Mouse (Mus musculus): ENCODE data around the gene Parn.

The Parn gene

DNA sequence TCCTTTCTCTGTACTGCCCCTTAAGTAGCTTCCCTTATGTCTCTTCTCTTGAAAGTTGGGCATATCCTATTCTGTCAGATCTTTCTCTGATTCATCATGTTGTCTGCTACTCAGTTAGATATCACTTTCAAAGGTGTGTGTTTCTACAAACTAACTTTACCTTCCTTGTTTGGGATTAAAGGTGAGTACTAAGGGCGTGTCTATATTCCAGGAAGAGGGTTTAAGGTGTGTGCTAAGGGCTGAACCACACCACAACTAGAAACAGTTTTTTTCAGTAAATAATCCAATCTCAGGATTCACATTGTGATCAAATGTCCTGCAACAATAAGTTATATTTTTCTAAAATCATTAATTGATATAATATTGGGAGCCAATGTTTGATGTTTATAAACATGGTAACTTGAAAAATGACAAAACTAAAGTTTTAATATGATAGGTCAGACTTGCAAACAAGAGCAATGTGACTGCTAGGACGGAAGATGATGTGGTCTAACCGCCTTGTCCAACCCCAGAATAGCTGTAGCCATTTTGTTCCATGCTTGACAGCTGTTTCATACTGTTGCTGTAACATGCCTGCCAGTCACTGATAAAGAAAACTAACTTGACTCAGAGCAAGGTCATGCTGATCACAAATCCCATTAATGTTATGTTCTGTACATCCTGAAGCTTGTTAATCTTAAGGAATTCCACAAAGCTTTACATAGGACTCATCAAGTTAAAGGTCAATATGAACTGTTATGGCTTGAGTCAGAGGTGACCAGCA lies 46.0 kb downstream of the Parn start:
- DNase-seq (ENCODE audit: low spot score), result no peak

DNA sequence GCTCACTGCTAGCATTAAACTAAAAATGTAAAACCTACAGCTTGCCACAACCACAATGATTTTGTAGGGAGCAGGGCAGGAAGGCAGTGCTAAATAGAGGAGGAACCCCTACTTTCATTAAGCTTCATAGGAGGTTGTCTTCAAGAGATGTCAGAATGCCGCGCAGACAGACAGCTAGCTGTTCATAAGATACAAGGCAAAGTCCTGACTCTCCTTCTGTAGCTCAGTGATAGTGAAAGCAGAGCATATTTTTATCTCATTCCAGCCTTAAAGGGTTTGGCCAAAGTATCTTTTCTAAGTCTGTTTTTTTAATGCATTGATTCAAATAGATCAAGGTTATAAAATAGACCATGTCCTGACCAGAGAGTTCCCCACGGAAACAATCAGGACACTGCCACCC lies 47.8 kb downstream of the Parn start:
- no peak for DNase-seq (ENCODE audit: low spot score)

DNA sequence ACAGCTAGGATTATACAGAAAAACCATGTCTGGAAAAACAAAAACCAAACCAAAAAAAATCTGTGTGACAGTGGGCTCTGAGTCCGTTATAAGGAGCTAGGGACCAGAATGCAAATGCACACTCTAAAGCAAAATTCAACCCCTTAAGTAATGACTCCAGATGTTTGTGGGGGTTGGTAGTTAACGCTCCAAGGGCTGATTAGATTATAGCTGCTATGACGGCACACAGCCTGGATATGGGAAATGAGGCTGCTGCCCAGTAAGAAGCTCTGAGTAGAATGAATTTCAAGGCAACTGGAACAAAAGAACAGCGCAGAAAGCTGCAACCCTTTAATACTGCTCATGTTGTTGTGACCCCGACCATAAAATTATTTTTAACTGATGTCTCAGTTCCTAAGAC lies 52.7 kb downstream of the Parn start:
- DNase-seq (ENCODE audit: low spot score), result no peak

DNA sequence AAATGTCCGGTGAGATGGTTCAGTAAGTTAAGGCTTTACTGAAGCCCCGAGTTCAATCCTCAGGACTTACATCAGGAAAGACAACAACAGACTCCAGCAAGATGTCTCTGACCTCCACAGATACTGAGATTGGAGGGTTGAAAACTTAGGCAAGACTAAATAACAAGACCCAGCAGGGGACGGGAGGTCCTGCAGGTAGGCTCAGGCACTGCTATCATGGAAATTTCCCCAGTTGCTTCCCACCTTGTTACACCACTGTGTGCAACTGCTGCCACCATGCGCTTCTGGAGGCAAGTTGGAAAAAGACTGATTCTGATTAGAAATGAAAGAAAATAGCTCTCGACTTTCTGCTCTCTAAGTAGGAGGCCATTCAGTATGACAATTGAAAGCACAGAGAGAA lies 55.4 kb downstream of the Parn start:
- no peak for DNase-seq (ENCODE audit: low spot score)

DNA sequence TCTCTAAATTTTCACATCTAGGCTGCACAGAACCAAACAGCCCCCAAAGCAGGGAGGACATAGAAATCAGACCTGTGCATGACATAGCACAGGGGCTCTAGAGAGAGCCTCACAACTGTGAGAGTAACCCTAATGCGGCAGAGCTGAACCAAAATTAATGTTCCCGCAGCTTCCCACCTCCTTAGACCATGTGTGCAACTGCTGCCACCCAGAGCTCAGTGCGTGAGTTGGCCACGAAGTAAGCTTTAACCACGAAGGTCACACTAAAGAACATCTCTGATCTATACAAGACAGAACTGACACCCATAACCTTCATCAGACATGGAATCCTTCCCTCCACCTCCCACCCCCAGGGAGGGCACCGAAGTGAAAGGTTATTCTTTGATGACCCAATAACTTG lies 55.9 kb downstream of the Parn start:
- no peak for DNase-seq (ENCODE audit: low spot score)

DNA sequence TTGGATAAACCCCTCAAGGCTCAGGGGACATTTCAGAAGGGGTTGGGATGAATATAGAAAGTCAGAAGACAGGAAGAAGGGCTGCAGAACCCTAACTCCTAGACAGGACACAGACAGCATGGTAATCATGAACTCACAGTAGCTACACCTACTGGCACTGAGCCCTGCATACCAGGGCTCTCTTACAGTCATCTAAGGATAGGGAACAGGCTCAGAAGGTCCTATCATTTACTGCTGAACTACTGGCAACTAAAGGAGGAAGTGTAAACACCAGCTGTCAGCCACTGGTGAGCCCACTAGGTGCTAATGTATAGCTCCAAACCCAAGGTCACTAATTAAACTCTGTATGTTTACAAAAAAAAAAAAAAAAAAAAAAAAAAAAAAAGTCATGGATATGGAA lies 56.6 kb downstream of the Parn start:
- DNase-seq (ENCODE audit: low spot score), result no peak

DNA sequence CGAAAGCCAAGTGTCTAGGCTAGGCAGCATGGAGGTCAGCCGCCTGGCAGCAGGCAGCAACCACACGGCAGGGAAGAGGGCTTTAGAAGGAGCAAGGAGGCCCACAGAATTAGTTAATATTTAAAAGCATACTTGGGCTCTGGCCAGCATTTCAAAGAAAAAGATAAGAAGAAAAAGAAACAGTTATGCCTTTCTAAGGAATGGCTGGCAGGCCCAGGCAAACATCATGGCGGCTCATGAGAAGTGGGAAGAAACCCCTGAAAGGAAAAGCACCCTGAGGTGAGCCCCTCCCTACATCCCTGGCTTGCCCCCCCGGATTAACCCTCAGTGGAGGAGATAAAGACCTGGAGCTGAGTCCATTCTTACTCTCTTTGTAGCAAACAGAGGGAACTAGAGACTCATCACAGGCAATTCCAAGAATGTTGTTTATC lies 57.0 kb downstream of the Parn start:
- DNase-seq (ENCODE audit: low spot score), result peak; percentile 48

DNA sequence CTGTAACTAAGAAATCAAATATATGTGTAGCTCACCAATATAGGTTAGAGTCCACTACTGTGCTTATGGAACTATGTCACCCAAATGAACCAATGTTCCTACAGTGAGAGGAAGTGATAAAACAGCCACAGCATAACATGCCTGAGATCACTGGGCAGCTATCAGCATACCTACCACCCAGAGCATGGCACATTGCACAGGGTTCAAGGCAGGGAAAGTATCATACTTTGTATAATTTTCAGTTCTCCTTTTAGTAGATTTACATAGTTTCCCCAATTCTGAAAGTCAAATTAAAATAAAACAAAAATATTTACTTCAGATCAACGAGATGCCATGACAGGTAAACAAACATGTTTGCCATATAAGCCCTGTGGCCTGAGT lies 59.3 kb downstream of the Parn start:
- DNase-seq (ENCODE audit: low spot score), result no peak

DNA sequence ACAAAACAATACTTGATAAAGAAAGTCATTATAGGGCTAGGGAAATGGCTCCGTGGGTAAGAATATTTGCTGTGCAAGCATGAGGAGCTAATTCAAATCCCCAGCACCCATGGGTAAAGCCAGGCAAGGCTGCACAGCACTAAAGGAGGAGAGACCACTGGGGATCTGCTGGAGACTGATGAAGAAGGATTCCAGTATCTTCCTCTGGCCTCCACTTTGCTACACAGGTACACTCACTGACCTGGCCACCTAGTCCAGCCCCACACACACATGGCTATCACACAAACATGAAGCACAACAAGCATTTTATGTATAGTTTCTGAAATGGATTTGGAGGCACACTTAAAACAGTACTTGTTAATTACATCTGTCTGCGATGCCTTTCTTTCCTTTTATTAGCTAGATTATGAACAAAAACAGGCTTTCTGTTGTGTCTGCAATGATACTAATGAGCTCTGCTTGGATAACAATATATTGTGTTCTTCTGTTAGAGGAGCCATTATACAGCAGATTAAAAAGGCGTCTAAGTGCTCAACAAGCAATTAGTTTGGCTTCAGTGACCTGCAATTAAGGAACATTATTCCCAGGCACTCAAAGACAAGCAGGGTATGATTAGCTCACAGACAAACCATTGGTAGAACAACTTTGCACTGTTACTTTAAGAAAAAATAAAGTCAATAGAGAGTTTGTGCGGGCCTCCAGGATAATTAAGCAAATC lies 59.8 kb downstream of the Parn start:
- DNase-seq (ENCODE audit: low spot score), result no peak

DNA sequence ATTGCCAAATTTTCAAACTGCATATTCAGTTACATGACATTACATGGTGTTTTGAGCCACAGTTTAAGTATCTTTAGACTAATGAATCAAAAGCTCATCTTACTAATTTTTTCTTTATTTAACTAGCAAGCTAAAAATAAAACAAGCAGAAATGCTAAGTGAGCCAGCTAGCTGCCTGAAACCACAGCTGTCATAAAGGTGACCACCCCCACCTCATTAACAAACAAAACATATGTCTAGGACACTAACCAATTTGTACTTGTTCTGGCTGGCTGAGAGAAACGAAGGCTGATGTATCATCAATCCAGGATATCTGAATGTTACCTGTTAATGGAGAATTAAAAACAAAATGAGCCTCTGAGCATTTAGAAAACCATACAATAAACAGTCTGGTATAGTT lies 65.2 kb downstream of the Parn start:
- DNase-seq (ENCODE audit: low spot score), result no peak

DNA sequence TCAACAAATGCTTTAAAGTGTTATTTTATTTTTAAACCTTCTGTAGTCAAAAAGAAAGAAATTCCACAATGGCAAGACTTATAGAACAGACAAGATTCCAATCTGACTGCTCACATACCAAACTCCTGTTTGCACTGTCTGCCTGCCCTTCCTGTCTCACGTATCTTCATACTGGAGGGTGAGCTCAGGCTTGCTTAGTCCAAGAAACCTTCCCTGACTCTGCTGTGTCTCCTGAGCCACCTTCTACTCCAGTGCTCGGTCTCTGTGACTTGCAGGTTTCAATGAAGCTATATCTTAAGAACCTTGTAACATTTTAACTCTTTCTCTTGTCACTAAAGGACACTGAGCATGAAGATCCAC lies 78.9 kb downstream of the Parn start:
- DNase-seq (ENCODE audit: low spot score), result no peak

DNA sequence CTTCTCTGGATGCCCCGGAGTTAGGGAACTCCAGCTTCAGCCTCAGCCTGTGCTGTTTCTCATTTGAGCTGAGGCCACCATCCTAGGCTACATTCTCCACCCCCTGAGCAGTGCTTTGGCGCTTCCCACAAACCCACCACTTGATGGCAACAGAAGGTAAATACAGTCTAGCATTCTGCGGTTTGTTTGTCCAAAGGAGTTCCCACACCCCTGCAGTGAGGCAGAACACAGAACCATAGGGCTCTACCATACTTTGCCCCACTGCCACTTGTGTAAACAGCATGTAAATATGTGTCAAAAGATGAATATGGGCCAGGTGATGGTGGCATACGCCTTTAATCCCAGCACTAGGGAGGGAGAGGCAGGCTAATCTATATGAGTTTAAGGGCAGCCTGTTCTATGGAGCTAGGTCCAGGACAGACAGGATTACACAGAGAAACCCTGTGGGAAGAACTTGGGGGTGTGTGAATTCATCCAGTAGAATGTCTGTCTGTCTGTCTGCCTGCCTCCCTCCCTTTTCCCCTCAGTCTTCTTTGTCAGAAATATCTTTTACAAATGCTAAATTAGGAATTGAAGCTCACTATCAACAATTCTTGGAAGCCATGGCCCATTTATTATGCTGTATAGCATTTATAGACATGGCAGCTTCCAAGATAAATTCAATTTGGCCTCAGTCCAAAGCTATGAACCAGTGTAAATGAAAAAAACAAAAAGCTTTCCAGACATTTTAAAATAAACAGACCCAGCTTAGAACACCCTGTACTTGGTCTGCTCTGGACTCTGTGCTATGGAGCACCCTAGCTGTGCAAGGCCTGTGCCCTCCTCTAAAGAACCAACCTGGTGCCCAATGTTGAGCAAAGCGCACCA lies 79.6 kb downstream of the Parn start:
- peak; percentile 33 for DNase-seq (ENCODE audit: low spot score)

DNA sequence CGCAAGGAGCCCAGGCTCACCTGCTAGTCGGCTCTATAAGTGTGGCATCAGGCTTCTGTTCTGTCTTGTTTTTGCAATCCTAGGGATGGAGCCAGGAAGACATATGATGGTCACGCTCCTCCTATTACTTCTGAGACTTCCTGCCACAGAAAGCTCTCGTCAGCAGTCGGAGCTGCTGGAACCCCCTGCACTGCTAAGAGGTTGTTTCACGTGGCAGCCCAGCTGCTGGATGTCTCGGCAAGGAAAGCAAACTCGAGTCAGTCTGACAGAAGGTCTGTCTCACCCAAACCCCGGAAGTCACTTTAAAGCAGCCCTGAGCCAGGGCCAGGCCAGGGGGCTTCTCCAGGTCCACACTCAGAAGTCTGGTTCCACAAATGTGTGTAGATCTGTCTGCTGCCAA lies 82.7 kb downstream of the Parn start:
- no peak for DNase-seq (ENCODE audit: low spot score)

DNA sequence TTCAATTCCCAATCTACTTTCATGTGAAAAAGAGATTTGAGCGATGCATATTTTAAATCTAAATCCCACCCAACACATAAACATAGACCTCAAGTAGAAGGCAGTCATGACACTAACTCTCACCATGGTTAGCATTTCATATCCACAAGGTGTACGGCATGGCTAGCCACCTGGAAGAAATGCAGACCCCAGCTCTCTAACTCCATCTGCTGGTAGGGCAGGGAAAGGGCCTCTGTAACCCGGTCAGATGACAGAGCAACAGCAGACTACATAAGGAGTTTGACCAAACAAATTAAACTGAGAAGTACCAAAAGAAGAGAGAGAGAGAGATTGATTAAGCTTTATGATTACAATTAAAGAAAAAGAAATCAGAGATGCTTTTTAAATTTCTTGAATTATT lies 87.2 kb downstream of the Parn start:
- DNase-seq (ENCODE audit: low spot score), result peak; percentile 27

DNA sequence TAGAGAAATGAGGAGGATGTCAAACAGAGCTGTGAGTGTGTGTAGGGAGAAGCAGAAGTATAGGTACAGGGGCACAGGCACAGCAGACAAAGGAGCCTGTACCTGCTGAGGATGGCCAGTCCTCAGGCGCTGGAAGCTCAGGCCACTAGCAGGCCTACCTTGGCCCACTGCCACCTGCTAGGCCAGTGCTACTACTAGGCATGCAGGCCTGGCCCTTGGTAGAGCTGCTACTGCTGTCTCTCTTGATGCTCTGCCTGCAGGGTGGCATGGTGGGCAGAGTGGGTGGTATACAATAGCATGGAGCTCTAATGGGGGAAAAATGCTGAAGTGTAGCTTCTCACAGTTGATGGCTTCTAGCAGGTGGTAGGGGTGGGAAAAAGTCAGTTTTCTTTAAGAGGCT lies 88.0 kb downstream of the Parn start:
- no peak for DNase-seq (ENCODE audit: low spot score)

DNA sequence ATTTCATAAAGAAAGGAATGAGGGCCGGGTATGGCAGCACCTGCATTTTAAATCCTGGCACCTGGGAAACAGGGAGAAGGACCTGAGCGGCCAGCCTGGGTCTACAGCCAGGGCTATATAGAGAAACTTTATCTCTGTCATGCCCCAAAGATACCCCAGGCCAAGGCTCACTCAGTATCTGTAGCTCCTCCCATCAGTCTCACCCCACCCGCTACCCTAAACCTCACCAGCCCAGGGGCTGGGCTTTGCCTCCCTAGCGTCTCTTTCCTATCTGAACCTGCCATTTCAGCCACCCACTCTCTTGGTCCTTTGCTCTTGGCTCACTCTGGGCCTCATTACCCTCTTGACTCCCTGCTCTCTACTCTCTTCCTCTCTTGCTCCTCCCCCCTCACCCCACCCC lies 92.7 kb downstream of the Parn start:
- no peak for DNase-seq (ENCODE audit: low spot score)

DNA sequence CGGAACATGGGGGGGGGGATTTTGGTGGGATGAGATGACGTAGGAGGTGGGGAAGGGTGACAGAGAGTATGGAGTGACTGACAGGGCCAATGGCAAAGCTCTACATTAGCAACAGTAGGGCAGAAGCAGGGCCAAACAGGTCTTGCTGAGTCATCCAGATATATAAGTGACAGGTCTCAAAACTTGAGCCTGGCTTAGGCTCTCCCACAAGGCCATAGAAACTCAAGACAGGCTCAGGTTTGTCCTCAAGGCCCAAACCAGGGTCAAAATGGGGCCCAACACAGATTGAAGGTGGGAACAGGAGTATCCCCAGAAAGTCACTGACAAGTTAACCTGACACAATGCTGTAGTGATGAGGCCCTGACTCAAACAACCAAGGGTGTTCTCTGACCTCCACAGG lies 99.7 kb downstream of the Parn start:
- no peak for DNase-seq (ENCODE audit: low spot score)

DNA sequence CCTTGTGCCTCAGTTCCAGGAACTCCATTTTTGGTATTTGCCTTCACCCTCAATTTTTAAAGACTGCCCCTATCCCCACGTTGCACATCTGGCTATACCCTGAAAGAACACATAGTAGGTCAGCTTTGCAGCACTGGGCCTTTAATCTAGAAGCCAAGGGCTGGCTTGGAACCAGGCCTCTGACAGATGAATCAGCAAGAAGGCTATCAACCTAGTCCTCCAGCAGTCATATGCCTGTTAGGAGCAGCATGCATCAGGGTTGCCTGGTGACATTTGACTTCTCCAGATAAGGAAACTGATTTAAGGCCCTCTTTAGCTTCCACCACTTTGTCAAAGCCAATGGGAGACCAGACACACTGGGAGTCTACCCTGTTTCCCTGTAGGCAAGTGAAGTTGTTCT lies 100.4 kb downstream of the Parn start:
- no peak for DNase-seq (ENCODE audit: low spot score)

DNA sequence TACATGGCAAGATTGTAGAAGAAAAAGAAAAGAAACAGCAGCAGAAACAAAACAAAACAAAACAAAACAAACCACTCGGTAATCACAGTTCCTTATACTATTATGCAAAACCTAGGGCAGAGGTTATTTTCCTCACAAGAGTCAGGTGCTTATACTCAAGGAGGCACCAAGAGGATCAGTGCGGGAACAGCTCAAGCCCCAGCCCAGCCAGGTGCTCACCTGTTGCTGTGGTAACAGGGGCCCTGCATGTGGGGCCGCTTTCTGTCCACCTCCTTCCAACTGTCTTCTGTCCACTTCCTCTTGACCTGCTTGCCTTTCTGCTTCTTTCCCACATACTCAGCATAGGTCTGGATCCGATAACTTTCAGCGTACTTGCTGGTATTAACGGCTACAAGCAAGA lies 101.6 kb downstream of the Parn start:
- DNase-seq (ENCODE audit: low spot score), result peak; percentile 71

DNA sequence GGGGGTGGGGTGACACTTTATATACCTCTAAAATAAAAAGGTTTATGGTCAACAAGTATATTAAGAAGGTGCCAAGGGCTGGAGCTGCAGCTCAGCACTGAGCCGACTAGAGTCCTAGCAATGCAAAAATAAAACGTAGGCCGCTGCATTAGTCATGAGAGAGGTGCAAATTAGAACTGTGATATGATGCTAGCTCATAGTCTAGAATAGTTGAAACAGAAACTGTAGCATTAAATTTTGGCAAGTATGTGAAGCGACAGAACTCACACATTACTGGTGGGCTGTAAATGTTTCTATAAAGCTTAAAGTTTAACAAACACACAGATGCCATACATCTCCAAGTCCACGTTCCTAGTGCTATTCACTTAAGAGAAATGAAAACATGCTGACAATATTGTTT lies 102.7 kb downstream of the Parn start:
- DNase-seq (ENCODE audit: low spot score), result no peak

DNA sequence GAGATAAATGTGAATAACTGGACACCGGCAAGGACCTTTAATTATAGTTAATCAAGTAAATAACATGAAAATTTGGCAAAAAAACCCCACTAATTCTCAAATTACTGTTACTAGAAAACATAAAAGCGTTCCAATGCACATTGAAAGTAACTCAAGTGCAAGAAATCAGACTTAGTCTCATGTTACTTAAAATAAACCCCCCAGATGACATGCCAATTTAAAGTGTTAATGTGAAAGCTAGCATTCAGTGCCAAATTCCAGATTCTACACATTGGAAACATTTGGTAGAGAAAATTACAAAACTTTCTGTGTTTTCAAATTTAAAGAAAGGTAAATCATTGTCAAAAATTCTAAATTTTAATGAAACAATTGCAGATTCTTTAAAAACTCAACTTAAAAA lies 110.2 kb downstream of the Parn start:
- no peak for DNase-seq (ENCODE audit: low spot score)

DNA sequence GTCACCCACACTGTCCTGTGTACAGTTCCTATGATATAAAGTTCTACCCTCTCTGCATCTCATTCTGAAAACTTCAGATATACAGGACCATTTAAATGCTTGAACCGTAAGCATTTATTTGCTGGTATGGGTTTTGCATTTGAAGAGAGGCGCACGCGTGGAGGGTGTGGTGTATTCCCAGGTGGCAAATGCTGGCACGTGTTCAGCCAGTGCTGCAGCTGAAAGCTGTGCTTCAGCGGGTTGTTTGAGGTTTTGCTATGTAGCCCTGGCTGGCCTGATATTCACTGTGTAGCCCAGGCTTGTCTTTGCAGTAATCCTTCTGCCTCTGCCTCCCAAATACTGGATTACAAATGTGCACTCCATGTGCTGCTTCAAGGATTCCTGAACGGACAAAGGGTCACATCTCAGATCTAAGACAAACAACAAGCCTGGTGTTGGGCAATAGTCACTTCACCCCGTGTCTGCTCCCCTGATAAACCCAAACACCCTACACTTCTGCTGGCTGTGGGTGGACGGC lies 111.0 kb downstream of the Parn start:
- DNase-seq (ENCODE audit: low spot score), result peak; percentile 2

DNA sequence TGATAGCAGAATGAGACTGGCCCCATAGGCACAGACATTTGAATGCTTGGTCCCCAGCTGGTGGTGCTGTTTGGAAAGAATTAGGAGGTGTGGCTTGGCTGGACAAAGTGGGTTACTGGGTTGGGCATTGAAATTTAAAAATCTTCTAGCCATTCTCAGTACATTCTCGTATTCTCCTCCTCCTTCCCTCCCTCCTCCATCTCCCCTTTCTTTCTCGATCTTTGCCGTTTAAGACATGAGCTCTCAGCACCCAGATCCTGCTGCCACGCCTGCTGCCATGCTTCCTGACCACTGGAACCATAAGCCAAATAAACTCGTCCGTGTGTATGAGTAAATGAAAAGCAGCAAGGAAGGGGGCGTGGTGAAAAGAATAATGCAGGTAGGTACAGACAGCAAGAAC lies 111.5 kb downstream of the Parn start:
- no peak for DNase-seq (ENCODE audit: low spot score)

All from lung, postnatal 25 days (tissue).